Mouse (Mus musculus) megakaryocyte, embryonic 14.5 days (primary cell): ENCODE measurements around the gene Nek3.

Experiments
- FLI1 ChIP-seq: IDR thresholded peaks from 2 replicates; pipeline ENCODE4 v1.6.1; 2012; ENCODE audit warnings: low read length, inconsistent platforms, mixed read lengths
- GATA1 ChIP-seq: IDR thresholded peaks from 3 replicates; pipeline ENCODE4 v1.6.1; 2012; ENCODE audit warnings: mixed read lengths, low read length, inconsistent platforms, borderline replicate concordance

DNA sequence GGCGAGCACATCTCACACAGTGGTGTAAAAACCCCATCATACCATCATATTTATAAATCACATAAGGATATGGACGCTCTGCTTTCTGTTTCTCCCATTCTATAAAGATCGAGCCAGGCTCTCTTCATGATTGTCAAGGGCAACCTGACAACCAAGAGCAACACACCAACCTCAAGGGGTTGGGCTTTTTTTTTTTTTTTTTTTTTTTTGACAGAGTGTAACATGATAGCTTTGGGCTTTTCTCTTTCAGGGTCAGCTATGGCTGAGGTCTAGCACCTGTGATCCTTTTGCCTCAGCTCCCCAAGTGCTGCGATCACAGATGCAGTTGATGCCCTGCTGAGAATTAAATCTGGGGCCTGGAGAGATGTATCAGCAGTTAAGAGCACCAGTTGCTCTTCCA is 59.2 kb downstream of the Nek3 start:
- TF ChIP-seq GATA1 (no peak), FLI1 (no peak)
